Mouse (Mus musculus): ENCODE measurements around the gene Chid1.
A peak's percentile ranks its signal among the peaks of the same experiment; 100 is the strongest.

Gene Chid1

GRCm38 (mm10) chr7:141501820-141502555, 37.7 kb downstream of the Chid1 start:
- DNase-seq: peak; percentile 22 to 27

- peak; percentile 30 to 38 for DNase-seq
These were observed 42.1 kb downstream of the Chid1 start for GRCm38 (mm10) chr7:141497600-141497999.

- DNase-seq: peak; percentile 17 to 27
These were observed 43.7 kb downstream of the Chid1 start for GRCm38 (mm10) chr7:141495940-141496339.

- DNase-seq: peak in 1 of 2 experiments; percentile 30
These were observed 44.3 kb downstream of the Chid1 start for GRCm38 (mm10) chr7:141495379-141495778.

DNA sequence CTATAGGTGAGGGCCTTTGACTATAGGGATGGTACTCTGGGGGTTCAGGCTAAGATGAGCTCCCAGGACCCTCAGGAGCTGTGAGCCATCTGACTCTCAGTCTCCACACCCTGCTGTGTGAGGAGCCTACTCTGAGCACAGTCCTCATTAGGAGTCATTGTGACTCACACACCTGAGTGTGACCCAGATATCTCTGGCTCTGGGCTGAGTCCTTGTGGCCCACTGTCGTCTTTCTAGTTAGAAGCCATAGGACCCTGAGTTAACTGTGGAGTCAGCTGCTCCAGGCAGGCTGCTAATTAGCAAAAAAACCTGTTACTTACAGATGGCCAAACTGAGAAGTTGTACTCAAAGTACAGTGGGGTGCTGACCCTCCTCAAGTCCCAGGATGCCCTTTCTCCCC, 45.9 kb downstream of the Chid1 start:
- no peak for DNase-seq

GRCm38 (mm10) chr7:141492738-141493137, 46.9 kb downstream of the Chid1 start:
- DNase-seq: peak; percentile 70 to 76

- no peak for DNase-seq
These were observed 48.5 kb downstream of the Chid1 start for GRCm38 (mm10) chr7:141491151-141491550.

GRCm38 (mm10) chr7:141487141-141487540, 52.5 kb downstream of the Chid1 start:
- DNase-seq: no peak

GRCm38 (mm10) chr7:141486239-141486638, 53.4 kb downstream of the Chid1 start:
- no peak for DNase-seq

- DNase-seq: peak; percentile 95
These were observed 54.1 kb downstream of the Chid1 start for GRCm38 (mm10) chr7:141485606-141486005.

GRCm38 (mm10) chr7:141485186-141485585, 54.5 kb downstream of the Chid1 start:
- no peak for DNase-seq

DNA sequence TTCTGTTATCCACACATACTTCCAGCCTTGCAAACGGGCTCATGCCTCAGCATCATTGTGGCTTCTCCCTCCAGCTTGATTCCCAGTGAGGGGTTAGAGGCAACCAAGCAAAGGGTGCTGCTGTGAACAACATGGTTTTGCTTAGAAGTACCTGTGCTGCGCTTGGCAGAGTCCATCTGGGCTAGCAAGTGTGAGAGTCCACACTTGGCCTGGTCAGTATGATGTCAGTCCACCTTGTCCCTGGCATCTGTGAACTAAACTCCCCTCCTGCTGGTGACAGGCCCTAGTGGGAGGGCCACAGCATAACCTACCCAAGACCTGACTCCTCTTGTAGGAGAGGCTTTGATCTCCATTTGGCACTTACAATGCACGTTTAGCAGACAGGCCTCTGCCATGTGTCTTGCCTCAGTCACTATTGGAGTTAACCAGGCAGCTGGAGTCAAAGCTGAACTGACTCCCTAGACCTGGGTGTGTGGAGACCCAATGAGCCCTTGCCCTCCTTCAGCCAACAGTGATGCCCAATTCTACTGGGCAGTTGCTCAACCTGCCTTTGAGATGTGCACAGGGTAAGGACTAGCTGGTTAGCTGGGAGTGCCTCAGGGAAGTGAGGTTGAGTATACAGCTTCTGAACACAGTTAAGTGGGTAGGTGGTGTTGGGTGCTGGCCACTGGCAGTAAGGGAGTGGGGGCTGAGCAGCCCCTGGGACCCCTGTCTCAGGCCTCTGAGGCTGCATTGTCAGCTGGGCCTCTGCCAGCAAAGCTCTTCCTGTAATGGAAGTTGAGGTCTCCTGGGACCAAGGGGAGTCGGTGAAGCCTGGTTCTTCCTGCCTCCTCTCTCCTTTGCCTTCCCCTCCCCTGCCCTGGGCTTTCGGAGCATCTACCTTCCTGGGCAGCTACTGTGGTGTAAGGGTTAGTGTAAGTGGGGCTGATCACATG, 55.2 kb downstream of the Chid1 start:
- peak; percentile 59 to 64 for DNase-seq

DNA sequence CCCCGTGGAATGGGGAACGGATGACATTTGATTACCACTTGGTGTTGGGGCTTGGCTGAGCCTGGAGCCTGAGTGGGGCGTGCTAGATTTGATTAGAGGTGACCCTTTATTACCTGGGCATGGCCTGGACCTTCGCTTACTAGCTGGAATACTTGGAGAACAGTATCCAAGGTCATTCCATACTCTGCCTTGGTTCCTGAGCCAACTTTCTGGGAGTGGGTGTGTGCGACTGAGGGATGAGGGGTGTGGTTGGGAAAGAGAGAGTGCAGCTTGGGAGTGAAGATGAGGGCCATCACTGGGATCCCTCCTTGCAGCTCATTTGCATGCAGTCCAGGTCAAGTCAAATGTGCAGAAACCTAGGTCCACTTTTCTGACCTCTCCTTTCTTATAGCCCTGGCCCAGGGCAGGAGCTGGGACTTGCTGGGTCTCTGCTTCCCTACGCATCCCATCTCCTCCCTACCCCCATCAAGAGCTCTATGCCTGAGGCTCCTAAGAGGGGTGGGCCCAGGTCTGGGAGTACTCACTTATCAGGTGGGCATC, 56.5 kb downstream of the Chid1 start:
- no peak for DNase-seq

GRCm38 (mm10) chr7:141482531-141483024, 57.1 kb downstream of the Chid1 start:
- DNase-seq: peak; percentile 55 to 65

DNA sequence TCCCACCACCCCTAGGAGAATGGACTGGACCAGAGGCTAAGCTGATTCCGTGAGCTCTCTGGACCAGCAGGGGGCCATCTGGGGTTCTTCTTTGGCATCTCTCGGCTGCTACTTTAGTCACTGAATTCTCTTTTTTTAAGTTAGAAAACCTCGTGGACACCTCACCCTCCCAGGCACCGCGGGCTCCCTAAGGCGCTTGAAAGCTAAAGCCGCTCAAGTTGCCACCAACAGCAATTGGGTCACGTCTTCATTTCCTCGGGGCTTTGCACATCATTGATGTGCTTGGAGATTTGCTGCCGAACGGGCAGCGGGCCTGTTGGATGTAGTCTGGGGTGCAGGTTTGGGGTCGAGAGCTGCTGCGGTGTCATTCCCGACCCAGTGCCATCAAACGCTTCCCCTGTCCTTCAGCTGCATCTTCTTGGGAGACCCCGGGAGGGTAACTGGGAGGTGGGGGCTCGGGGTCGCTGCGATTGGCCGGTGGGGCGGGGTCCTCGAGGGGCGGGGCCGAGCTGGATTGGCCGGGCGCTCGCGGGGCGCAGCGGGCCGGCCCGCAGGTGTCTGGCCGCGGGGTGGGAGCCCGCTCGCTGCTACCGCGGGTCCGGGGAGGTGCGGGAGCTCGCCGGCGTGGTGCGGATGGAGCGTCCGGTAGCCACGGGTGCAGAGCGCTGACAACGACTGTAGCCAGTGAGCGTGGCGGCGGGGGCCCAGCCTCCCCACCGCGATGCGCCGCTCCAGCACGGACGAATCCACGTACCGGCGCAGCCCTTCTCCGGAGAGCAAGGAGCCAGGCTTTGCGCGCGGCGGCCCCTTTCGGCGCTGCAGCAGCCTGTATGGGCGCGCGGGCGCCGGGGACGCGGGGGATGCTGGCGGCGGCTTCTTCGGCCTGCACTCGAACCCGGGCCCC, 57.9 kb downstream of the Chid1 start:
- peak; percentile 68 to 79 for DNase-seq

DNA sequence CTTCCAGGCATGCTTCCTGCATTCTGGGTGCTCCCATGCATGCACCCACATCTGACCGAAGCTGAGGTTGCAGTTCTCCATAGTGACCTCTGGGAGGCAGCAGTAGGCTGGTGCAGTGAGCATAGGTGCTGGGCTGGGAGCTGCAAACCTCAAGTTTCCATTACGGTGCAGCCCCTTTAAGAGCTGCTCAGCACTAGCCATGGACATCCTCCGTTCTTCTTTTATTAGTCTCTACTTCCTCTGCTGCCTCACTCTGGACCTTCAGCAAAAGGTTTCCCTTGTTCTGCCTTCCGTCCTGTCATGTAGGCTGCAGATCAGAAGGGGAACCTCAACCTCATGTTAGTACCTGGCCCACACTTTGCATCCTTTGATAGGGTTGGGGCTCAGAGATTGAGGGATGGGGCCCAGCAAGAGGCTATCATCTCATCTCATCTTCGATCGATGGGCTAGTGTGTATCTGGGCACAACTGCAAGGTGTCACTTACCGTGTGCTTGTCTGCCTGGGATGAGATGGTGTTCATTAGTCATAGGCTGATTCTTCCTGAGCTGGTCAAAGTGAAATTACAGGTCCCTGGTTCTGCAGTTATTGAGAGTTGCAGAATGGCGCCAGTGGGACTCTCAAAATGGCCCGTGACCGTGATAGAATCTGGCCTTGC, 58.7 kb downstream of the Chid1 start:
- peak; percentile 87 for DNase-seq

- no peak for DNase-seq
These were observed 61.3 kb downstream of the Chid1 start for GRCm38 (mm10) chr7:141478270-141478748.

- no peak for DNase-seq
These were observed 61.9 kb downstream of the Chid1 start for GRCm38 (mm10) chr7:141477578-141478269.

GRCm38 (mm10) chr7:141476981-141477370, 62.7 kb downstream of the Chid1 start:
- DNase-seq: no peak

DNA sequence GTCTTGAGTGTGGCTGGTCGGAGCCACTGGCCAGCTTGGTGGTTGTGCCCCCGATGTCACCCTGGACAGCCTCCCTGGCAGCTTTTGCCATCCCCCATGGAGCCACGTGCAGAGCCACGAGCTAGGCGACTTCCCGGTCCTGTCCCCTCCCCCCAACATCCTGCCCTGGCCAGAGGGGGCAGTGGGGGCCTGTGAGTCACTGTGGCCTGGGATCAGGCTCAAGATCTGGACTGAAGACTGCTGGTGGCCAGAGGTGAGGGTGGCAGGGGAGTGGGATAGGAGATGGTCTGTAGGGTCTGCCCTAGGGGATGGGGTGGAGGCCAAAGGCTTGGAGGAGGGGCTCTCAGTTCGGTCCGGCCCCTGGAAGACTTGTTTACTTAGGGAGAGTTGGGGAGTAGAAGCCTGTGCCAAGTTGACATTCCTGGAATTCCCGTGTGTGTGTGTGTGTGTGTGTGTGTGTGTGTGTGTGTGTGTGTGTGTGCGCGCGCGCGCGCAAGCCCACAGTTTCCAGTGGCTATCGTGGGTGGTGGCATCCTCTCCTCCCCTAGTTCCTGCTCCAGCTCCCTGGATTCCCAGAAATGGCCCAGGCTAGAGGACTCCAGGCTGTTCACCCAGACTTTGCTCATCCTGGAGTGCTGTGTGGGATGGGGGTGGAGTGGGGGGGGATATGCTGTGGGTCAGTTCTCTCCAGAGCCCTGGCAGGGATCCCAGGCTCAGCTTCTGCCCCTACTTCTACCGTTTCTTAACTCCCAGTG, 63.3 kb downstream of the Chid1 start:
- DNase-seq: peak in 1 of 2 experiments; percentile 52

Data from cerebellum, adult 18-20 months (tissue).